31 mouse cellular contexts compared by ENCODE assay signal in genomic region chr1:178794866-178795265, GRCm38 (mm10).
"Had no signal": no experiment of that assay in that cellular context is flagged by ENCODE, and none has a peak within 500 bp of the region (broad histone marks: within the 10 kb centered on the region; RNA-seq: fewer than 3 reads in every experiment).

No protein-coding gene starts in this region.

- H3K36me3 ChIP-seq: limb, embryonic 12.5 days; limb, embryonic 13.5 days; limb, embryonic 15.5 days; liver, embryonic 12.5 days; liver, embryonic 13.5 days; liver, embryonic 15.5 days; lung, embryonic 15.5 days; midbrain, embryonic 10.5 days; midbrain, embryonic 12.5 days; midbrain, embryonic 13.5 days; midbrain, embryonic 15.5 days; neural tube, embryonic 12.5 days had no signal

- H3K27me3 ChIP-seq: limb, embryonic 12.5 days; limb, embryonic 13.5 days; limb, embryonic 15.5 days; midbrain, embryonic 13.5 days; midbrain, embryonic 15.5 days; neural tube, embryonic 12.5 days had no signal

- H3K4me3 ChIP-seq: limb, embryonic 10.5 days; limb, embryonic 12.5 days; limb, embryonic 13.5 days; limb, embryonic 15.5 days; liver, embryonic 12.5 days; liver, embryonic 13.5 days; liver, embryonic 15.5 days; lung, embryonic 15.5 days; megakaryocyte, embryonic 14.5 days; midbrain, embryonic 10.5 days; midbrain, embryonic 12.5 days; midbrain, embryonic 13.5 days; midbrain, embryonic 15.5 days; myocyte; neural tube, embryonic 12.5 days had no signal

- H3K4me1 ChIP-seq: megakaryocyte, embryonic 14.5 days had no signal

- DNase-seq: left cerebral cortex, postnatal 4 days; liver; liver, embryonic 13.5 days; liver, postnatal 0 days; lung, adult 18-20 months; lung, adult 2 months; lung, embryonic 14.5 days; lung, postnatal 10 days; lung, postnatal 14 days; lung, postnatal 36 days; lung, postnatal 4 days; midbrain, embryonic 14.5 days had no signal

- H3K27ac ChIP-seq: limb, embryonic 10.5 days; limb, embryonic 12.5 days; limb, embryonic 13.5 days; limb, embryonic 15.5 days; liver, embryonic 12.5 days; liver, embryonic 13.5 days; liver, embryonic 14.5 days; liver, embryonic 15.5 days; lung, embryonic 15.5 days; macrophage; midbrain, embryonic 10.5 days; midbrain, embryonic 12.5 days; midbrain, embryonic 13.5 days; midbrain, embryonic 15.5 days; neural tube, embryonic 12.5 days had no signal

- H3K9ac ChIP-seq: limb, embryonic 12.5 days; limb, embryonic 13.5 days; limb, embryonic 15.5 days; liver, embryonic 12.5 days; liver, embryonic 13.5 days; liver, embryonic 14.5 days; liver, embryonic 15.5 days; liver, postnatal 0 days; lung, embryonic 14.5 days; lung, embryonic 15.5 days; midbrain, embryonic 12.5 days; midbrain, embryonic 13.5 days; midbrain, embryonic 15.5 days; neural tube, embryonic 12.5 days had no signal

- ATAC-seq: liver, embryonic 12.5 days; liver, postnatal 0 days; lung, postnatal 0 days; midbrain, embryonic 13.5 days; midbrain, embryonic 15.5 days; midbrain, embryonic 16.5 days had no signal

- H3K4me2 ChIP-seq: limb, embryonic 12.5 days; limb, embryonic 13.5 days; limb, embryonic 15.5 days; liver, embryonic 11.5 days; liver, embryonic 12.5 days; liver, embryonic 13.5 days; liver, embryonic 15.5 days; lung, embryonic 14.5 days; lung, embryonic 15.5 days; midbrain, embryonic 12.5 days; midbrain, embryonic 13.5 days; midbrain, embryonic 15.5 days; neural tube, embryonic 12.5 days had no signal

- H3K9me3 ChIP-seq: limb, embryonic 10.5 days; limb, embryonic 12.5 days; limb, embryonic 13.5 days; limb, embryonic 15.5 days; liver, embryonic 12.5 days; liver, embryonic 13.5 days; liver, embryonic 15.5 days; lung, embryonic 15.5 days; midbrain, embryonic 10.5 days; midbrain, embryonic 12.5 days; midbrain, embryonic 13.5 days; midbrain, embryonic 15.5 days; neural tube, embryonic 12.5 days had no signal
